Mouse (Mus musculus): Measurements from ENCODE around the gene Abhd14b. TPM values are rescaled to one million over a fixed set of nuclear protein-coding genes. Genes with fewer than 3 reads are reported as not detected.

Gene Abhd14b
- polyA plus RNA-seq, 2 experiments from 2014 or later, result 8.1 to 10.1 TPM

GRCm38 (mm10) chr9:106460401-106461025 is 13.3 kb downstream of the Abhd14b start:
- no peak for ATAC-seq

DNA sequence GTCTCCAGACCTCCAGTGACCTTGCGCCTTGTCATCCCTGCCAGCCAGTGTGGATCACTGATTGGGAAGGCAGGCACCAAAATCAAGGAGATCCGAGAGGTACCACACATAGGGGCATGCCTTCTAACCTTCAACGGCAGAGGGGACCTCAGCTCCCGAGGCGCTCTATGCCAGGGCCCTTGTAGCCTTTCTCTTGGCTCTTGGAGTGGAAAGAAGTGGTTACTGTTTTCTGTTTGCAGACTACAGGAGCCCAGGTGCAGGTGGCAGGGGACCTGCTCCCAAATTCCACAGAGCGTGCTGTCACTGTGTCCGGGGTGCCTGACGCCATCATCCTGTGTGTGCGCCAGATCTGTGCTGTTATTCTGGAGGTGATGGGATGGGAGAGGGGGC is 13.8 kb downstream of the Abhd14b start:
- no peak for ATAC-seq

GRCm38 (mm10) chr9:106461641-106462429 is 14.6 kb downstream of the Abhd14b start:
- no peak for ATAC-seq

DNA sequence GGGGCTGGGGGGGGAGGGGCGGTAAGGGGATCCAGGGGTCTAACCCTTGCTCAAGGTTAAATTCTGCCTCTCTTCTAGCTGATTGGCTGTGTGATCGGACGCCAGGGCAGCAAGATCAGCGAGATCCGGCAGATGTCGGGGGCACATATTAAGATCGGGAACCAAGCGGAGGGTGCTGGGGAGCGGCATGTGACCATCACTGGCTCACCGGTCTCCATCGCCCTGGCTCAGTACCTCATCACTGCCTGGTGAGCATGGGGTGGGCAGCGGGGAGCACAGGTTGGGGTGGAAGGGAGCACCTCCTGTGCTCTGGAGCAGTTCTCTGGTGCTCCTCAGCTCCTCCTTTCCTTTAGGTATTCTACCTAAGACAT is 15.2 kb downstream of the Abhd14b start:
- ATAC-seq, result no peak

GRCm38 (mm10) chr9:106463122-106464063 is 16.1 kb downstream of the Abhd14b start:
- ATAC-seq, result no peak

DNA sequence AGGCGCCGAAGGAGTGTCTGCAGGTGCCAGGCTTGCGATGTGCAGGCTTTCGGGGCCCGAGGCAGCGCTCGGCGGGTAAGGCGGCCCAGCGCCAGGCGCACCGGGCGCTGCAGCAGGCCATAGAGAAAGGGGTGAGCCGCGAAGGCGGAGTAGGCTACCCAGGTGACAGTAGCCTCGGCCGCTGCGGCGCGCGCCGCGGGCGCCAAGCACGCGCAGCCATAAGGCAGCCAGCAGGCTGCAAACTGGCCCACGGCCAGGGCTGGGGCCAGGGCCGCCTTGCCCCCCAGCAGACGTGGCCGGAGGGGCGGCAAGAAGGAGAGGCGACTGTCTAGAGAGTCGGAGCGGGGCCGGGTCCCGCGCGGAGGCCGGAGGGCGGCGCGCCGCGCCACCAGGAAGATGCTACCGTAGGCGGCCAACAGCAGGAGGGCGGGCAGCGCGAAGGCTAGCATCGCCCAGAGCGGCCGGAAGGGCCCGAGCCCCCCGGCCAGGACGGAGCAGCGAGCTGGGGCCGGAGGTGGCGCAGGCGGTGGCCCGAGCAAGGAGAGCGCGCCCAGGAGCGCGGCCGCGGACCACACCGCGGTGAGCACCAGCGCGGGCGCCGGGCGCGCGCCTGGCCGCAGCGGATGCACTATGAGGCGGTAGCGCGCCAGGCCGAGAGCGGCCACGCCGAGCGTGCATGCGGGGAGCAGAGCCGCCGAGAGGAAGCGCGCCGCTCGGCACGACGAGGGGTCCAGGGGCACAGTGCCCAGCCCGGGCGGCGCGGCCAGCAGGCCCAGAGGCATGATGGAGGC is 17.7 kb downstream of the Abhd14b start:
- peak; percentile 41 for ATAC-seq

DNA sequence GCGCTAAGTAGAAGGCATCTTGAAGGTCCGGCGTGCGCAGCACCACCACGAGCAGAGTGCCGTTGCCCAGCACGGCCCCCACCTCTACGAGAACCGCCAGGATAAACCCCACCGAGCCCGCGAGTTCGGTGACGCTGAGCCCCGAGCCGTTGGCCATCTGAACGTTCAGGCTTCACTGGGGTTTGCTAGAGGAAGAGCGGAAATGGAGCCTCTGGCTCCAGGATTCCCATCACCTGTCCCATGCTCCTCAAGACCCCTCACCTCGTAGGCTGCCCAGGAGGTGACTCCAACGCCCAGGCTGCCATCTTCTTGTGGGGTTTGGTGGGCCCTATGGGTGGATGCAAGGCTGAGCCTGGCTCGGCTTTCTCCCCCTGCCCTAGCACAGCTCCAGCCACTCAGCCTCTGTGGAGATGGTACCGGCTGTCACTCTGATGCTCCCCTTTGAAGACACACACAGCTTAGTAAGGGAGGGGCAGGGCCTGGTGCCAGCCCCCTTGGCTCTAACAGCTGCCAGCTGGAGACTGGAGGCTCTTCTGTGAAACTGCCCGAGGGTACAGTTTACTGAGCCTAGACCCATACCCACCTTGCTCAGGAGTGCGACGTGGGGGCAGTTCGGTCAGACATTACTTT is 18.4 kb downstream of the Abhd14b start, which contains the start of gene Gpr62:
TSS of gene Gpr62 (minus strand) at position 368 of the 630 bp plus-strand sequence.
- ATAC-seq, result no peak

- no peak for ATAC-seq
Observed at GRCm38 (mm10) chr9:106466721-106467120, 19.5 kb downstream of the Abhd14b start.

GRCm38 (mm10) chr9:106467746-106468145 is 20.5 kb downstream of the Abhd14b start:
- ATAC-seq, result no peak

GRCm38 (mm10) chr9:106469317-106469716 is 22.1 kb downstream of the Abhd14b start:
- ATAC-seq, result peak; percentile 62

- no peak for ATAC-seq
Observed at GRCm38 (mm10) chr9:106469776-106470175, 22.5 kb downstream of the Abhd14b start.

DNA sequence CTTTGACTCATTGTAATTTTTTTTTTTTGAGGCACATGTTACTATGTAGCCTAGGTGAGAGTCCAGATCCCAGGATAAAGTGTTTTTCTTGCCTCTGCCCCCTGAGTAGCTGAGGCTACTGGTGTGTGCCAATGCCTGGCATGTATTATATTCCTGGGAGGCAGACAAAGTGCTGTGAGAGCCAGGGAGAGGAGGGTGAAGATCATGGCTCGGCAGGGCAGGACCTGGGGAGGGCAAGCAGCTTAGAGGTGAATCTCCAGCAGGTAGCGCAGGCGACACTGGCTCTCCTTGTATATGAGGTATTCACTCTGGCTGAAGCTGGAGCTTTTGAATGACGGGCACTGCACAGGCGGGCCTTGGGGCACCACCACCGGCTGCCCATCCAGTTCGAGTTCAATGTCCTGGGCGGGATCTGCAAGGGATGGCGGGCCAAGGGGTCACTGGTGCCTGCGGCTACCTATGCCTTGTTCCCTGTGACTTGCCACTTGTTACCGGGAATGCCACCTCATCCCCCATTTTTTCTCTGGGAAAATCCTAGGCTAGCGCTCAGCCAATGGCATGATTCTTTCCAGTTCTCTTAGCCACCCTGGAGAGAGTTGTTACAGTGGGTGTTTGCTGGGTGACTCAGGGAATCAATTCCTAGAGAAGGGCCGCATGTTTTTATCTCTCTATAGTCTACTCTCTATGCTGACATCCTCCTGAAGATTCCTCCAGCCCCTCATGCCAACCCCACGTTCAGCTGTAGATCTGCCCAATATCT is 23.9 kb downstream of the Abhd14b start:
- ATAC-seq, result no peak

DNA sequence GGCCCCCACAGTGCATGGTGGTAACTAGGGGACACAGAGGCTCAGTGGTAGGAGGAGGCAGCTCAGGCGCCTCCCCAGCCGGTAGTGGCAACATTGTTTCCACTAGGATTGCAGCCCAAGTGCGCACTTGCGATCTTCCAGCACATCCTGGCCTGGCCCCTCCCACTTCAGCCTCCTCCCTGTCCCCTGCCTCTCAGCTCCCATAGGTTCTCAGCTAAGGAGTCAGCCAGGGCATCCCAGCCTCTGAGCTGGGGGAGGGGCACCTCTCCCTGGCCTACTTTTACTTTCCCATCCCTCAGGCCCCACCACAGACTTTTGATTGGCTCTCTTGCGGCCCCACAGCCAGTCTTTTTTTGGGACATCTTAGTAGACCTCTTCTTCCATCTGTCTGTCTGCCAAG is 24.6 kb downstream of the Abhd14b start:
- ATAC-seq, result no peak

DNA sequence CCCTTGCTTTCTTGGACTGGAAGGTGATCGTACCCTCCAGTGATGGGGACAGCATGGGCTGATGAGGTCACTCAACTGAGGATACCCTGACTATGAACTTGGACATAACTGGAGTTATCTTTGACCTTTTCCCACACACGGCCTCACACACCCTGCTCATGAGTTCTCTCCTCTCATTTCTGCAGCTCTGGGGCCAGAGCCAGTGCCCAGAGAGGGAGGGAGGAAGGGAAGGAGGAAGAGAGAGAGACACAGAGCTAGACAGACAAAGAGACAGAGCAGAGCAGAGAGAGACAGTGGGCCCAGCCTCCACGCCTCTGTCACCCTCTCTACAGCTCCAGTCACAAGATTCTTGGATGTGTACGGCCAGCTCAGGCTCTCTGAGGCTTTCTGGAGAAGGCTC is 25.1 kb downstream of the Abhd14b start:
- ATAC-seq, result no peak

- ATAC-seq, result no peak
Observed at GRCm38 (mm10) chr9:106473081-106473752, 26.0 kb downstream of the Abhd14b start.

DNA sequence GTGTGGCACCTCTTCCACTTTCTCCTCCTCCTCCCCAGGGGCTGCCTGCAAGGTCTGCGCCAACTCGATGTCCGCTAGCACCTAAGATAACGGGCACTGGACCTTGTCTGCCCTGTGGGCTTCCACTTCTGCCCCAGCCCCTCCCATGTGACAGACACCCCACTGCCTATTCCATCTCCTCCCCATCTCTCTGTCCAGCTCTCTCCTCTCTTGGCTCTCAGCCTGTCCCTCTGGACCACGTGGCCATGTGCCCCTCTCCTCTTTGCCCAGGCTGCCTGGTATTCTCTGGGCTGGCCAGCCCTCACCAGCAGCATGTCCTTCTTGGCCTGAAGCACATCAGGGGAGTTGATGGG is 26.5 kb downstream of the Abhd14b start:
- ATAC-seq, result no peak

DNA sequence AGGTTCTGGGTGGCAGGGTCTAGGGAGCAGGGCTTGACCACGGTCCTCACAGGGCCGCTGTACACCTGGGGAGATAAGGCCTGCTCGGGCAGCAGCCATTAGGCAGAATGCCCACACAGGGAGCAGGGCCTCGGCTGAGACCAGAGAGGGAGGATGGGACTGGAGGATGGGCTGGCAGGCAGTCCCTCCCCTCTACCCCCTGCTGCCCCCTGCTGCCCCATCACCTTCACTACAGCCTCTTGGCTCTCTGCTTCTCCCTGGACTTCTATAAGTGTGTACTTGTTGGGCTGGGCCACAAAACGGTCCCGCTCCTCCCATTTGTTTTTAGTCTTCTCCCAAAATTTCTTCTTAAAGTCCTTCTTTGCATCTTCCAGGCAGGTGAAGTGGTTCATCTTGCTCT is 27.2 kb downstream of the Abhd14b start:
- no peak for ATAC-seq

DNA sequence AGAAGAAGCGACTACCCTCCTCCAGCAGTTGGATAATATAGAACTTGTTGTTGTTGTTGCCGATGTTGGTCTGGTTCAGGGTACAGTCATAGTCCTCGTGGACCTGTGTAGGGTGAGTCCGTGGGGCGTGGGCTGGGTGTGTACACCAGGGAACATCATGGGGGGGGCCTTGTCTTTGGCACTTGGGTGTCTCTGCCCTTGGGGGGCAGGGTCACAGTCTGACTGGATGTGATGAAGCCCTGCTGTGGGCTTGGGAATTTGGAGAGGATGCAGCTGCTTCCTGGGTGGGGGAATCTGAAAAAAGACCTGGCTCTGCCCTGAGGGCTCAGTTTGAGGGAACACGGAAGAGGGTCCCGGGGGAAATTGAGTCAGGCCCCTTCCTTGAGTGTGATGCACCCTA is 27.8 kb downstream of the Abhd14b start:
- no peak for ATAC-seq

GRCm38 (mm10) chr9:106475663-106476001 is 28.4 kb downstream of the Abhd14b start, which contains the start of gene Rrp9:
Gene Rrp9 (plus strand): TSS chr9:106475963.
- ATAC-seq, result no peak

All from activated CD4-positive, CD25-positive, alpha-beta regulatory T cell, adult 4 months (primary cell).